Comparison of ENCODE assay signal across 11 mouse cellular contexts in genomic region chr12:38386991-38387390, GRCm38 (mm10).
DNase-seq lines count a peak whose midpoint lies in the region; ATAC-seq lines count a peak whose summit lies in the region.
"Had no signal": no experiment of that assay in that cellular context is flagged by ENCODE, and none has a peak within 500 bp of the region (broad histone marks: within the 10 kb centered on the region; RNA-seq: fewer than 3 reads in every experiment).

No protein-coding gene starts in this region.

- DNase-seq in forebrain, embryonic 11.5 days (ENCODE audit: low spot score) = no peak
- DNase-seq in brain, adult 2 months (ENCODE audit: low read depth, low spot score) = peak; percentile 92
- DNase-seq in cerebellum, postnatal 10 days = peak; percentile 79 to 81
- peak; percentile 19 for DNase-seq in left cerebral cortex, adult 11 months (ENCODE audit: low spot score)
- no peak for DNase-seq in gastrocnemius, postnatal 14 days
- DNase-seq in Muller cell, postnatal 12 days (ENCODE audit: inconsistent ontology term) = no peak

- H3K36me3 ChIP-seq in forebrain, embryonic 15.5 days = no peaks in the 10 kb centered on the region
- no peaks in the 10 kb centered on the region for H3K36me3 ChIP-seq in forebrain, embryonic 11.5 days (ENCODE audit: control insufficient read depth, insufficient read depth, low read length)
- H3K36me3 ChIP-seq in heart, embryonic 11.5 days (ENCODE audit: control insufficient read depth, insufficient read depth, low read length) = no peaks in the 10 kb centered on the region
- H3K36me3 ChIP-seq: heart, embryonic 15.5 days; limb, embryonic 10.5 days had no signal

- H3K9me3 ChIP-seq in forebrain, embryonic 15.5 days = no peaks in the 10 kb centered on the region
- H3K9me3 ChIP-seq in forebrain, embryonic 11.5 days (ENCODE audit: control insufficient read depth, low read length) = no peaks in the 10 kb centered on the region
- H3K9me3 ChIP-seq in heart, embryonic 11.5 days (replicated peaks; ENCODE audit: control insufficient read depth, low read length) = no peaks in the 10 kb centered on the region
- H3K9me3 ChIP-seq: heart, embryonic 15.5 days; limb, embryonic 10.5 days had no signal

- no peak overlapping the region for H3K4me2 ChIP-seq in forebrain, embryonic 15.5 days (replicated peaks)
- H3K4me2 ChIP-seq in forebrain, embryonic 11.5 days (ENCODE audit: low read depth, low read length, severe bottlenecking) = no peak overlapping the region
- no peak overlapping the region for H3K4me2 ChIP-seq in heart, embryonic 11.5 days
- H3K4me2 ChIP-seq: heart, embryonic 15.5 days had no signal

- 51% methylated on average over 1 of the region's 1 CpGs for whole genome bisulfite sequencing in forebrain, embryonic 15.5 days
- WGBS in forebrain, embryonic 11.5 days = 74% methylated on average over 1 of the region's 1 CpGs
- 81% methylated on average over 1 of the region's 1 CpGs for WGBS in heart, embryonic 11.5 days (ENCODE audit: insufficient replicate concordance)

- H3K27ac ChIP-seq in forebrain, embryonic 15.5 days (replicated peaks) = no peak overlapping the region
- no peak overlapping the region for H3K27ac ChIP-seq in forebrain, embryonic 11.5 days (ENCODE audit: low read depth, low read length)
- no peak overlapping the region for H3K27ac ChIP-seq in heart, embryonic 11.5 days (ENCODE audit: low read depth, low read length)
- H3K27ac ChIP-seq: heart, embryonic 15.5 days; limb, embryonic 10.5 days had no signal

- H3K4me3 ChIP-seq in forebrain, embryonic 15.5 days = no peak overlapping the region
- no peak overlapping the region for H3K4me3 ChIP-seq in forebrain, embryonic 11.5 days (ENCODE audit: low read depth, low read length)
- no peak overlapping the region for H3K4me3 ChIP-seq in heart, embryonic 11.5 days (ENCODE audit: low read depth, low read length)
- H3K4me3 ChIP-seq: heart, embryonic 15.5 days; limb, embryonic 10.5 days had no signal

- intact Hi-C loops in gastrocnemius, postnatal 14 days (cut with DNase I; ENCODE audit: low total_unique reads) = no loop called here

- no peak overlapping the region for H3K9ac ChIP-seq in forebrain, embryonic 15.5 days (replicated peaks)
- H3K9ac ChIP-seq in forebrain, embryonic 11.5 days (ENCODE audit: low read length) = no peak overlapping the region
- no peak overlapping the region for H3K9ac ChIP-seq in heart, embryonic 11.5 days (ENCODE audit: low read depth, low read length)
- H3K9ac ChIP-seq: heart, embryonic 15.5 days had no signal

- H3K27me3 ChIP-seq in forebrain, embryonic 15.5 days = no peaks in the 10 kb centered on the region
- no peaks in the 10 kb centered on the region for H3K27me3 ChIP-seq in forebrain, embryonic 11.5 days (ENCODE audit: control insufficient read depth, insufficient read depth, low read length)
- no peaks in the 10 kb centered on the region for H3K27me3 ChIP-seq in heart, embryonic 11.5 days (ENCODE audit: control insufficient read depth, insufficient read depth, low read length)
- H3K27me3 ChIP-seq: heart, embryonic 15.5 days had no signal

- ATAC-seq in forebrain, embryonic 15.5 days (replicated peaks) = peak; percentile 86
- ATAC-seq in forebrain, embryonic 11.5 days (replicated peaks; ENCODE audit: low FRiP score) = no peak
- no peak for ATAC-seq in heart, embryonic 11.5 days (replicated peaks; ENCODE audit: insufficient number of reproducible peaks, low FRiP score, low TSS enrichment)
- ATAC-seq: intestine, postnatal 0 days had no signal

- peaks cover 9% of the 10 kb centered on the region for H3K4me1 ChIP-seq in forebrain, embryonic 15.5 days
- H3K4me1 ChIP-seq in forebrain, embryonic 11.5 days (replicated peaks; ENCODE audit: control insufficient read depth, insufficient read depth, low read length) = no peaks in the 10 kb centered on the region
- H3K4me1 ChIP-seq in heart, embryonic 11.5 days (ENCODE audit: control insufficient read depth, insufficient read depth, low read length) = no peaks in the 10 kb centered on the region
- H3K4me1 ChIP-seq: heart, embryonic 15.5 days; limb, embryonic 10.5 days had no signal

Comparison
In these comparisons a context has a peak if more than half of its experiments do, and no peak if none do; other contexts are left out.
1. DNase-seq: peak in brain, adult 2 months (single experiment), cerebellum, postnatal 10 days (2 of 2) and left cerebral cortex, adult 11 months (single experiment); none in forebrain, embryonic 11.5 days (single experiment), gastrocnemius, postnatal 14 days (single experiment) and Muller cell, postnatal 12 days (single experiment).